Mouse (Mus musculus) erythroblast, embryonic 14.5 days (primary cell): Measurements from ENCODE around the gene Hist1h2bk.

Experiments used
- GATA1 ChIP-seq: IDR thresholded peaks from 2 replicates; pipeline ENCODE4 v1.6.1; 2012; ENCODE audit warnings: low read length, inconsistent platforms, mixed read lengths
- TAL1 ChIP-seq: IDR thresholded peaks from 3 replicates; pipeline ENCODE4 v1.6.1; 2012; ENCODE audit warnings: low read length, inconsistent platforms, mixed read lengths

GRCm38 (mm10) chr13:22043503-22044431 lies 8.1 kb downstream of the Hist1h2bk start:
- no peak for TF ChIP-seq GATA1
- no peak for TF ChIP-seq TAL1
